Mouse (Mus musculus) skeletal muscle tissue, postnatal 0 days (tissue): ENCODE measurements around the gene Cfap74. TPM values are rescaled to one million over a fixed set of nuclear protein-coding genes. Genes with fewer than 3 reads are reported as not detected.

Experiments used
- polyA plus RNA-seq: library from polyadenylated mRNA; unstranded; fragments of >200 nt; fragmentation: Nextera tagmentation; extraction: Ambion mirVana; gene quantifications from 2 replicates; pipeline ENCODE4 v1.2.1, GENCODE M21; 2015

Cfap74 gene
- polyA plus RNA-seq = 1.3 and 1.6 TPM in 2 replicates

GRCm38 (mm10) chr4:155409058-155409776 lies at the start of gene Cfap74:
Gene Cfap74 (plus strand): TSS chr4:155409190.

GRCm38 (mm10) chr4:155361303-155361791 lies 47.6 kb upstream of the Cfap74 start, which contains the start of gene Prkcz:
Gene Prkcz (minus strand): TSS chr4:155361361.

GRCm38 (mm10) chr4:155397511-155398221 lies 11.3 kb upstream of the Cfap74 start, which contains the start of gene Gabrd:
Gene Gabrd (minus strand): TSS chr4:155398112.

GRCm38 (mm10) chr4:155468952-155469351 lies 60.0 kb downstream of the Cfap74 start, which contains the start of gene Tmem52:
Gene Tmem52 (plus strand): TSS chr4:155469114.

GRCm38 (mm10) chr4:155490990-155491504 lies 82.1 kb downstream of the Cfap74 start, which contains the start of gene Gnb1:
Gene Gnb1 (plus strand): TSS chr4:155491361.

Other genes with a start within 250 kb of the Cfap74 start
- 15.6 and 16.5 TPM in 2 replicates for gene Ski, start 186.6 kb upstream of the Cfap74 start, polyA plus RNA-seq
- gene Faap20, start 159.4 kb upstream of the Cfap74 start, polyA plus RNA-seq = 68.4 and 75.7 TPM in 2 replicates
- 3.4 and 4.2 TPM in 2 replicates for gene Prkcz, start 47.8 kb upstream of the Cfap74 start, polyA plus RNA-seq
- gene Gabrd, start 11.1 kb upstream of the Cfap74 start, polyA plus RNA-seq = 0.47 and 1.0 TPM in 2 replicates
- gene Tmem52, start 59.9 kb downstream of the Cfap74 start, polyA plus RNA-seq = 73.1 and 82.1 TPM in 2 replicates
- 160 and 178 TPM in 2 replicates for gene Gnb1, start 82.2 kb downstream of the Cfap74 start, polyA plus RNA-seq
- 25.7 and 36.4 TPM in 2 replicates for gene Nadk, start 153.2 kb downstream of the Cfap74 start, polyA plus RNA-seq
- gene Slc35e2, start 192.2 kb downstream of the Cfap74 start, polyA plus RNA-seq = 3.5 and 3.7 TPM in 2 replicates
- gene Cdk11b, start 215.7 kb downstream of the Cfap74 start, polyA plus RNA-seq = 39.1 and 44.5 TPM in 2 replicates
- not detected in 2 replicates for gene Gm10563, start 236.2 kb downstream of the Cfap74 start, polyA plus RNA-seq
- 38.5 and 62.9 TPM in 2 replicates for gene Mmp23, start 244.2 kb downstream of the Cfap74 start, polyA plus RNA-seq